Mouse (Mus musculus) Patski (cell line): Measurements from ENCODE around the gene Tnip1. TPM values are rescaled to one million over a fixed set of nuclear protein-coding genes. Genes with fewer than 3 reads are reported as not detected.
A peak's percentile ranks its signal among the peaks of the same experiment; 100 is the strongest.

ENCODE experiments used
- ATAC-seq: fragments of 100-300 bp; one replicate; pipeline ENCODE4 v1.8.0; 2021
- CTCF ChIA-PET: fragments of 350-600 bp; sonication (Branson Sonifier 250); formaldehyde crosslinking; loops from one replicate; lab custom pipeline; 2022; ENCODE audit warnings: inconsistent platforms; lab: Charles Lee
- POLR2A ChIA-PET: fragments of 350-600 bp; sonication (Branson Sonifier 250); formaldehyde crosslinking; loops from one replicate; lab custom pipeline; 2022; ENCODE audit warnings: antibody characterized with exemption, inconsistent platforms; lab: Charles Lee
- DNase-seq: peaks from one replicate; pipeline ENCODE4 v3.0.0-alpha.2; 2011; ENCODE audit warnings: low read depth, low spot score
- H3K27me3 ChIP-seq: fragments of 371-371 bp; one replicate; pipeline ENCODE4 v1.5.1; 2021
- CTCF ChIP-seq: fragments of 100-300 bp; IDR thresholded peaks from one replicate; pipeline ENCODE4 v1.5.1; 2021
- in situ Hi-C: fragments of 300-500 bp; cut with MboI; formaldehyde crosslinking; loops from 3 replicates; pipeline ENCODE4 v1.11.1; 2018; ENCODE audit warnings: low pct_unique_long_range_greater_than_20kb, mixed read lengths
- polyA plus RNA-seq: library from polyadenylated mRNA; unstranded; gene quantifications from one replicate; pipeline ENCODE4 v1.2.3, GENCODE M21; 2021

Tnip1 gene
- polyA plus RNA-seq, 1 experiment from 2014 or later, result 53.2 TPM

- in situ Hi-C loops, result loop anchor here (5.0 kb wide), 3 partner anchors 53 to 228 kb away; no protein-coding TSS in a partner anchor
- ChIA-PET POLR2A (interaction anchor here (1.2 to 1.4 kb wide), 3 partner anchors 23 to 50 kb away, joined by 3 to 5 read pairs (median 3); no protein-coding TSS in a partner anchor), CTCF (interaction anchor here (0.9 to 5.6 kb wide), 7 partner anchors 23 to 57 kb away, joined by 3 to 91 read pairs (median 5); no protein-coding TSS in a partner anchor)
- no peak for TF ChIP-seq CTCF
- H3K27me3 ChIP-seq, result no peaks in the 10 kb centered on the region
- no peak for ATAC-seq
- DNase-seq, result no peak
Observed at GRCm38 (mm10) chr11:54929744-54930143, 33.0 kb downstream of the Tnip1 start.

GRCm38 (mm10) chr11:54929290-54929689 is 33.4 kb downstream of the Tnip1 start:
- CTCF ChIA-PET, result interaction anchor here (0.8 to 5.6 kb wide), 8 partner anchors 33 to 110 kb away, joined by 3 to 91 read pairs (median 4); no protein-coding TSS in a partner anchor
- in situ Hi-C loops, result no loop called here
- TF ChIP-seq CTCF, result no peak
- no peaks in the 10 kb centered on the region for H3K27me3 ChIP-seq
- ATAC-seq (no peak), DNase-seq (no peak)
- POLR2A ChIA-PET, result interaction anchor here (0.8 to 1.2 kb wide), 2 partner anchors 44 to 49 kb away, joined by 3 read pairs; no protein-coding TSS in a partner anchor

GRCm38 (mm10) chr11:54928886-54929285 is 33.8 kb downstream of the Tnip1 start:
- DNase-seq, result no peak
- ChIA-PET POLR2A (interaction anchor here (0.8 to 1.2 kb wide), 3 partner anchors 44 to 56 kb away, joined by 3 to 4 read pairs (median 3); no protein-coding TSS in a partner anchor), CTCF (interaction anchor here (0.8 to 5.6 kb wide), 13 partner anchors 9 to 110 kb away, joined by 3 to 91 read pairs (median 5); no protein-coding TSS in a partner anchor)
- no peak for ATAC-seq
- H3K27me3 ChIP-seq, result no peaks in the 10 kb centered on the region
- no peak for TF ChIP-seq CTCF
- in situ Hi-C loops, result no loop called here

GRCm38 (mm10) chr11:54928219-54928618 is 34.5 kb downstream of the Tnip1 start:
- in situ Hi-C loops, result no loop called here
- no peak for TF ChIP-seq CTCF
- ATAC-seq, result no peak

GRCm38 (mm10) chr11:54927346-54928140 is 35.2 kb downstream of the Tnip1 start:
- peak; percentile 94 for TF ChIP-seq CTCF
- ATAC-seq, result peak; percentile 62
- CTCF ChIA-PET, result interaction anchor here (1.0 to 5.6 kb wide), 13 partner anchors 8 to 68 kb away, joined by 3 to 91 read pairs (median 4); no protein-coding TSS in a partner anchor

More at GRCm38 (mm10) chr11:54928219-54928618, 34.5 kb downstream of the Tnip1 start:
- DNase-seq, result no peak
- ChIA-PET CTCF (interaction anchor here (1.0 to 5.6 kb wide), 13 partner anchors 9 to 69 kb away, joined by 3 to 91 read pairs (median 4); no protein-coding TSS in a partner anchor), POLR2A (interaction anchor here (0.5 to 1.3 kb wide), 8 partner anchors 9 to 61 kb away, joined by 3 to 5 read pairs (median 3); no protein-coding TSS in a partner anchor)
- no peaks in the 10 kb centered on the region for H3K27me3 ChIP-seq

GRCm38 (mm10) chr11:54924145-54924544 is 38.6 kb downstream of the Tnip1 start:
- DNase-seq (no peak), ATAC-seq (no peak)
- ChIA-PET POLR2A (interaction anchor here (0.6 to 1.2 kb wide), 3 partner anchors 13 to 38 kb away, joined by 3 to 4 read pairs (median 3); no protein-coding TSS in a partner anchor), CTCF (interaction anchor here (0.9 to 1.3 kb wide), 4 partner anchors 17 to 44 kb away, joined by 3 to 4 read pairs (median 3); no protein-coding TSS in a partner anchor)
- TF ChIP-seq CTCF, result no peak
- H3K27me3 ChIP-seq, result no peaks in the 10 kb centered on the region
- in situ Hi-C loops, result loop anchor here (5.0 kb wide), 1 partner anchor 37 kb away; no protein-coding TSS in a partner anchor

More at GRCm38 (mm10) chr11:54927346-54928140, 35.2 kb downstream of the Tnip1 start:
- no peaks in the 10 kb centered on the region for H3K27me3 ChIP-seq
- POLR2A ChIA-PET, result interaction anchor here (0.5 to 1.3 kb wide), 8 partner anchors 9 to 61 kb away, joined by 3 to 5 read pairs (median 4); no protein-coding TSS in a partner anchor
- DNase-seq, result no peak
- in situ Hi-C loops, result no loop called here

GRCm38 (mm10) chr11:54922488-54922887 is 40.2 kb downstream of the Tnip1 start:
- no peaks in the 10 kb centered on the region for H3K27me3 ChIP-seq
- ATAC-seq (no peak), DNase-seq (no peak)
- in situ Hi-C loops, result loop anchor here (5.0 kb wide), 1 partner anchor 35 kb away; no protein-coding TSS in a partner anchor
- no peak for TF ChIP-seq CTCF
- ChIA-PET POLR2A (interaction anchor here (1.3 kb wide), 1 partner anchor 19 kb away, joined by 3 read pairs; no protein-coding TSS in a partner anchor), CTCF (interaction anchor here (0.8 to 1.3 kb wide), 4 partner anchors 9 to 39 kb away, joined by 3 read pairs; no protein-coding TSS in a partner anchor)

- ChIA-PET CTCF (interaction anchor here (0.8 to 1.0 kb wide), 3 partner anchors 9 to 38 kb away, joined by 3 read pairs; no protein-coding TSS in a partner anchor), POLR2A (interaction anchor here (1.3 kb wide), 1 partner anchor 19 kb away, joined by 3 read pairs; no protein-coding TSS in a partner anchor)
- in situ Hi-C loops, result loop anchor here (5.0 kb wide), 1 partner anchor 34 kb away; no protein-coding TSS in a partner anchor
- no peak for DNase-seq
- no peaks in the 10 kb centered on the region for H3K27me3 ChIP-seq
- no peak for TF ChIP-seq CTCF
- ATAC-seq, result peak; percentile 27
Observed at GRCm38 (mm10) chr11:54921798-54922197, 40.9 kb downstream of the Tnip1 start.

GRCm38 (mm10) chr11:54920973-54921580 is 41.6 kb downstream of the Tnip1 start:
- in situ Hi-C loops, result loop anchor here (5.0 kb wide), 1 partner anchor 34 kb away; no protein-coding TSS in a partner anchor
- DNase-seq (no peak), ATAC-seq (no peak)
- no peaks in the 10 kb centered on the region for H3K27me3 ChIP-seq
- ChIA-PET POLR2A (interaction anchor here (0.6 to 1.3 kb wide), 3 partner anchors 18 to 106 kb away, joined by 3 read pairs; no protein-coding TSS in a partner anchor), CTCF (interaction anchor here (0.9 to 1.5 kb wide), 3 partner anchors 10 to 63 kb away, joined by 3 to 4 read pairs (median 3); partner anchors contain the start of gene Gpx3)
- no peak for TF ChIP-seq CTCF
